Mouse (Mus musculus): Measurements from ENCODE around the gene Klk1b1.
A peak's percentile ranks its signal among the peaks of the same experiment; 100 is the strongest.
"Not testable (repeated sequence)": the region's sequence is repeated elsewhere in the genome, so short reads cannot be mapped to it uniquely, and the experiment has no call there.

Gene Klk1b1

DNA sequence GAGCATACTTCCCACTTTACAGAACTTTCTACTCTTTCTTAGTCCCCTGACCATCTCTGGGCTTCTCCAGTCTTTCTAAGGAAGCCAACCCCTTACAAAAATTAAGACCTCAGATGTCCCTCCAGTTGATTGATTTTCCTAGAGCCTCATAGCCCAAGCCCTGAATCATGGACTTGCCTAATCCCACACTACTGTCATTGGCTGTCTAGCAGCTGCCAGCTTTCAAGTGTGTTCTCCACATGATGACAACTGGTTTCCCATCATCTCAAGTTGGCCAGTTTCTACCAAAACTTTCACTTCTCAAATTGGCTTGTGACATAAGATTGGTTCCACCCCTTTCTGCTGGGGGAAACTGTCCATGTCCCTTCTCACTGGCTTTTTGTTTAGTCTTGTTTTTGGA, 38.3 kb downstream of the Klk1b1 start:
- peak; percentile 1 for DNase-seq (ENCODE audit: low spot score)

DNA sequence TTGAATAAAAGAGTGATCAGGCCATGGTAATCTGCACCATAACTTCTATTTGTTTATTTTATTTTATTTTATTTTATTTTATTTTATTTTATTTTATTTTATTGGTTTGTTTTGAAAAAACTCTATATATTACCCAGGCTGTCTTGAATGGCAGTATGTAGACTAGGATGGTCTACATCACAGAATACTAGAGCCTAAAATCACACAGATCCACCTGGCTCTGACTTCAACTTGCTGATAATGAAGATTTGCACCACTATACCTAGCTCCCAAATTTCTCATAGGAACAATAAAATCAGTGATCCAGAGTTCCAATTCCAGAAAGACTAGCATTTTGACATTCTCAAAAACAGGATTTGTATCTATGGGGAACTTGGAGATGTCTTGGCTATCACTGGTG, 45.3 kb downstream of the Klk1b1 start, which contains the start of gene Klk1b26:
TSS of gene Klk1b26 (plus strand) at position 301 of the 400 bp plus-strand sequence.
- DNase-seq (ENCODE audit: low spot score) = not testable (repeated sequence)

DNA sequence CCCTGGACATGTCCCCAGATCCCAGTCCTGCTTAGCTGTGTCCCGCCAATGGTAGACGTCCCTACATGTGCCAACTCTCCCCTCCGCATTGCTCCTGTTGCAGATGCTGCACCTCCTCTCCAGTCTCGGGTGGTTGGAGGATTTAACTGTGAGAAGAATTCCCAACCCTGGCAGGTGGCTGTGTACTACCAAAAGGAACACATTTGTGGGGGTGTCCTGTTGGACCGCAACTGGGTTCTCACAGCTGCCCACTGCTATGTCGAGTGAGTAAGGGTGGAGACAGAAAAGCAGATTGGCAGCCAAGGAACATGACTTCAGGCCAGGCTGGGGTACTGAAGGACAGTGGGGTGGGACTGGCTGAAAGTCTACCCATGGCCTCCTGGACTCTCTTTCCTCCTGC, 48.1 kb downstream of the Klk1b1 start:
- not testable (repeated sequence) for DNase-seq (ENCODE audit: low spot score)

DNA sequence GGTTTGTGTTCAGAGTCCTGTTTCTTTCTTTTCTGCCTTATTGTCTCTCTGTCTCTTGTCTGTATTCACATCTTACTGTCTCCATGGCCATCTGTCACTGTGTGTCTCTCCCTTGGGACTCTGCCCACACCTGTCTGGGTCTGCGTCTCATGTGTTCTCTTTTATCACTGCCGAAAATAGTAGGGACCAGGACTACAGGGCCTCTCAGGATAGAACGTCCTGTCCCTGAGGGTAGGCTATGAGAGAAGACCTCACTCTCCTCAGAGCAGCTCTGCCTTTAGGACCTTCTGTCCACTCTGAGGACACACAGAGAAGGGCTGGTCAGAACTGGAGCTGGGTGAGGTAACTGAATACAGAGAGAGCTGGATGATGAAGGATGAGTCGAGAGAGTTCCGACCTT, 48.5 kb downstream of the Klk1b1 start:
- no peak for DNase-seq (ENCODE audit: low spot score)

Data from lung, postnatal 25 days (tissue).